Mouse (Mus musculus) midbrain, embryonic 14.5 days (tissue): Measurements from ENCODE around the gene Mllt6. TPM values are rescaled to one million over a fixed set of nuclear protein-coding genes. Genes with fewer than 3 reads are reported as not detected.
"Not testable (repeated sequence)": the region's sequence is repeated elsewhere in the genome, so short reads cannot be mapped to it uniquely, and the experiment has no call there.

ENCODE experiments used
- ATAC-seq: fragments of 200-750 bp; cut with Nextera tagmentation; 2 replicates; pipeline ENCODE4 v1.8.0; 2017; ENCODE audit warnings: moderate number of reproducible peaks, moderate library complexity; ENCODE audit not compliant: low FRiP score, low TSS enrichment
- DNase-seq: peaks from one replicate; pipeline ENCODE4 v3.0.0-alpha.2; 2015
- H3K27ac ChIP-seq: fragments of 300-500 bp; sonication (generic); replicated peaks from 2 replicates; pipeline ENCODE4 v1.5.1; 2014; ENCODE audit warnings: mild to moderate bottlenecking, low read depth, low read length, moderate library complexity
- H3K27me3 ChIP-seq: fragments of 300-500 bp; sonication (generic); 2 replicates; pipeline ENCODE4 v1.6.1; 2014; ENCODE audit warnings: low read length, control low read depth, mixed read lengths; ENCODE audit not compliant: control insufficient read depth, insufficient read depth
- H3K36me3 ChIP-seq: fragments of 300-500 bp; sonication (generic); 2 replicates; pipeline ENCODE4 v1.6.1; 2014; ENCODE audit warnings: low read length, control low read depth; ENCODE audit not compliant: control insufficient read depth, insufficient read depth
- H3K4me1 ChIP-seq: fragments of 300-500 bp; sonication (generic); 2 replicates; pipeline ENCODE4 v1.6.1; 2014; ENCODE audit warnings: mild to moderate bottlenecking, antibody characterized with exemption, low read length, control low read depth; ENCODE audit not compliant: control insufficient read depth, insufficient read depth
- H3K4me2 ChIP-seq: fragments of 300-500 bp; sonication (generic); 2 replicates; pipeline ENCODE4 v1.6.1; 2014; ENCODE audit warnings: mild to moderate bottlenecking, low read length, moderate library complexity
- H3K4me3 ChIP-seq: fragments of 300-500 bp; sonication (generic); replicated peaks from 2 replicates; pipeline ENCODE4 v1.5.1; 2014; ENCODE audit warnings: low read depth, low read length
- H3K9ac ChIP-seq: fragments of 300-500 bp; sonication (generic); replicated peaks from 2 replicates; pipeline ENCODE4 v1.6.1; 2014; ENCODE audit warnings: mild to moderate bottlenecking, low read length, moderate library complexity
- H3K9me3 ChIP-seq: fragments of 300-500 bp; sonication (generic); 2 replicates; pipeline ENCODE4 v1.6.1; 2016; ENCODE audit warnings: low read length, control low read depth, mixed read lengths; ENCODE audit not compliant: control insufficient read depth
- WGBS: fragments of 180-500 bp; shearing (Covaris S2); extraction: QIAGEN DNeasy Blood & Tissue Kit; methylation state at CpG from one replicate; pipeline ENCODE4 v1.1.7; 2014; 5-methylcytosine and 5-hydroxymethylcytosine counted together
- polyA plus RNA-seq: library from polyadenylated mRNA; unstranded; fragments of >200 nt; fragmentation: Nextera tagmentation; extraction: Ambion mirVana; gene quantifications from 2 replicates; pipeline ENCODE4 v1.2.1, GENCODE M21; 2014

The Mllt6 gene
- polyA plus RNA-seq, 1 experiment from 2014 or later = 6.2 TPM

DNA sequence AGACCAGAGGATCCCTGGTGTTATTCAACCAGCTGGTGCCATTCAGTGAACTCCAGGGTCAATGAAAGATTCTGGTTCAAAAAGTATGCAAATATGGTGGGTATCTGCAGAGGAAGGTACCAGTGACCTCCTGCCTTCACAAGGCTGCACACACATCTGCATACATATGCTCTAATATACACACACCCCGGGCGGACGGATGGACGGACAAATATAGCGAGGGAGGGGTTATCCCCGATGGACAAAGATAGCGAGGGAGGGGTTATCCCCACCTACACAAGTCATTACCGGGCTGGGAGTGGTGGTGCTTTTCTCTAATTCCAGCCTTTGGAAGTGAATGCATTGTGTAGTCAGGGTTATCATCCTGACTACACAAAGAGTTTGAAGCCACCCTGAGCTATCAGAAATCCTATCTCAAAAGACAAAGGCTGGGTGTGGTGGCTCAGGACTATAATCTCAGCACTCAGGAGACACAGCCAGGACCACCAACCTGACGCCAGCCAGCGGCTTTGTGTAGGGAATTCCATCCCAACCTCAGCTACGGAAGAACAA is 27.7 kb upstream of the Mllt6 start:
- Histone ChIP-seq H3K27ac (no peak overlapping the region), H3K27me3 (peaks cover 12% of the 10 kb centered on the region), H3K36me3 (no peaks in the 10 kb centered on the region), H3K4me3 (no peak overlapping the region), H3K4me2 (no peak overlapping the region), H3K4me1 (no peaks in the 10 kb centered on the region), H3K9me3 (no peaks in the 10 kb centered on the region), H3K9ac (no peak overlapping the region)
- DNase-seq (no peak), ATAC-seq (no peak)
- WGBS = 73% methylated on average over 11 of the region's 11 CpGs

DNA sequence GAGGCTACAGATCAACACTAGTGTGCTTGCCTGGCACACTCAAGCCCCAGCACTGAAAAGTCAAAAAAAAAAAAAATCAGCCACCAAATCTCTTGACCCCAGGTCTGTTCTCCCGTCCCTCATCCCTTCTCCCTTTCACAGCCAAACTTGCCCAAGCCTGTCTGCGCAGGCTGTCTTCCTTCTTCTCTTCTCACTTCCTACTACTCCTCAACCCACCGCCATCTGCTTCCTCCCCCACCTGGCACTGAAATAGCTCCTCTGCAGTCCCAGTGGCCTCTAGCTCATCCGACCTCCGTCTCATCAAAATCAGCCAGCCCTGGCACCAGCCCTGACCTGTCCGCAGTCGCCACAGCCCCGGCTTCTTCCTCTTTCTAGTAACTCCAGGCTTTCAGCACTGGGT is 21.5 kb upstream of the Mllt6 start:
- Histone ChIP-seq H3K9ac (no peak overlapping the region), H3K4me3 (no peak overlapping the region), H3K4me2 (no peak overlapping the region), H3K27ac (no peak overlapping the region), H3K27me3 (no peaks in the 10 kb centered on the region), H3K4me1 (no peaks in the 10 kb centered on the region), H3K9me3 (no peaks in the 10 kb centered on the region), H3K36me3 (no peaks in the 10 kb centered on the region)
- DNase-seq (no peak), ATAC-seq (no peak)
- WGBS = 62% methylated on average over 8 of the region's 8 CpGs

DNA sequence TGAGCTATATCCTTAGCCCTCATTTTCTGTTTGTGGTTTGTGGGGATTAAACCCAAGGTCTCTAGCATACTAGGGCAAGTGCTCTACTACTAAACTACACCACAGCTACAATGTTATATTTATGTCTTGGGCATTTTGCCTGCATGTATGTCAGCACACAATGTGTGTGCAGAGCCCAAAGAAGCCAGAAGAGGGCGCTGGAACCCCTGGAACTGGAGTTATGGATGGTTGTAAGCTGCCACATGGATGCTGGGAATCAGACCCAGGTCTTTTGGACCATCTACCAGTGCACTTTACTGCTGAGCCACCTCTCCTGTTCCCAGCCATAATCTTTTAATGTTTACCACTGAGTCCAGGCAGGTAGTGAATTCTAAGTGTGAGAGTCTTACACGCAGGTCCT is 20.5 kb upstream of the Mllt6 start:
- no peak overlapping the region for H3K4me2 ChIP-seq
- no peaks in the 10 kb centered on the region for H3K36me3 ChIP-seq
- no peak overlapping the region for H3K9ac ChIP-seq
- no peak overlapping the region for H3K4me3 ChIP-seq
- H3K27me3 ChIP-seq = no peaks in the 10 kb centered on the region
- H3K9me3 ChIP-seq = no peaks in the 10 kb centered on the region
- no peak for DNase-seq
- WGBS = 48% methylated on average over 2 of the region's 2 CpGs
- no peak overlapping the region for H3K27ac ChIP-seq
- no peak for ATAC-seq
- H3K4me1 ChIP-seq = no peaks in the 10 kb centered on the region

DNA sequence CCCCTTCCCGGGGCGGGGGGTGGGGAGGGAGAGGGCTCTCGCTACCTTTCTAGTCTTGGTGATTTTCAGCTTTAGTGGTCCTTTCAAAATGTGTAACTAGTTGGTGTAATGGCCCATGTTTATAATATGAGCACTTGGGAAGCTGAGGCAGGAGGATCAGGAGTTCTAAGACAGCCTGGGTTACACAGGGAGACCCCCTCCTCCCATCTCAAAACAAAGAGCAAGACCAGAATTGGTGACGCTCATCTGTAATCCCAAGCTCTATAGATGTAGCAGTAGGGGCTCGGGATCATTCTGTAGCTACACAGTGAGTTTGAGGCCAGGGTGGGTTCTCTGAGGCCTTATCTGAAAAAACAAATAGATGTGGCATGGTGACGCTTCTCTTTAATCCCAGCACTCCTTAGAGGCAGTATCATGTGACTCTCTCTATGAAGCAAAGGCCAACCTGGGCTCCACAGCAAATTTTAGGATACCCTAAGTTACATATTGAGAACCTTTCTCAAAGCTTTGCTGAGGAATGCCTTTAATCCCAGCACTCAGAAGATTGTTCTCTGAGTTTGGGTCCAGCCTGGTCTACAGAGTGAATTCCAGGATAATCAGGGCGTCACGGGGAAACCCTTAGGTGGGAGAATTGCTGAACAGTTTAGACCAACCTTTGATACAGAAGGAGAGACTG is 19.7 kb upstream of the Mllt6 start:
- DNase-seq = no peak

DNA sequence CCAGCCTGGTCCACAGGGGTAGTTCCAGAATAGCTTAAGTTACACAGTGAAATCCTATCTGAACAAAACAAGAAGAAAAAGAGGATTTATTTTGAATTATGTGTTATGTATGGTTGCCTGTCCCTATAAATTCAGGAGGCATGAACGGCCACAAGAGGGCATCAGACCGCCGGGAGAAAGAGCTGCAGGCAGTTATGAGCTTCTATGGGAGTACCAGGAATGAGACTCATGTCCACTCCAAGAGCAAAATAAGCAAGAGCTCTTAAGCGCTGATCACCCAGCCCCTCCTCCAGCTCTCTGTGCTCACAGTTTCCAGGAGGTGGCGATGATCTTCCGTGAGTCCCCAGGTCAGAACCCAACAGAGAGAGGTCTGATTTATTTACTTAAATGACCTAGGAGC is 18.4 kb upstream of the Mllt6 start:
- Histone ChIP-seq H3K9ac (no peak overlapping the region), H3K9me3 (no peaks in the 10 kb centered on the region), H3K4me1 (no peaks in the 10 kb centered on the region), H3K4me2 (no peak overlapping the region), H3K4me3 (no peak overlapping the region), H3K36me3 (no peaks in the 10 kb centered on the region), H3K27ac (no peak overlapping the region), H3K27me3 (no peaks in the 10 kb centered on the region)
- peak; percentile 73 for DNase-seq
- no peak for ATAC-seq
- 4% methylated on average over 6 of the region's 6 CpGs for WGBS

More for the DNA sequence above, 19.7 kb upstream of the Mllt6 start:
- H3K4me3 ChIP-seq = no peak overlapping the region
- no peak overlapping the region for H3K9ac ChIP-seq
- no peaks in the 10 kb centered on the region for H3K27me3 ChIP-seq
- no peaks in the 10 kb centered on the region for H3K9me3 ChIP-seq
- no peak overlapping the region for H3K4me2 ChIP-seq
- no peaks in the 10 kb centered on the region for H3K4me1 ChIP-seq
- 80% methylated on average over 8 of the region's 8 CpGs for WGBS
- H3K27ac ChIP-seq = no peak overlapping the region
- no peaks in the 10 kb centered on the region for H3K36me3 ChIP-seq
- ATAC-seq = no peak

DNA sequence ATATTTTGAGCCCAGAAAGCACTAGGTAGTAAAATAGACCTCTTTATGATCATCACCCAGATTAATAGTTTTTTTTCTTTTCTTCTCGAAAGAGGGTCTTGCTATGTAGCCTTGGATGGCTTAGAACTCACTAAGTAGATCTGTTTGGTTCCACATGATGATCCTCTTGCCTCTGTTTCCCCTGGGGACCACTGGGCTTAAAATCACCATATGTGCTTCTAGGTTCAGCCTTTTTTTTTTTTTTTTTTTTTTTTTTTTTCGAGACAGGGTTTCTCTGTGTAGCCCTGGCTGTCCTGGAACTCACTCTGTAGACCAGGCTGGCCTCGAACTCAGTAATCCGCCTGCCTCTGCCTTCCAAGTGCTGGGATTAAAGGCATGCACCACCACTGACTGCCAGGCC is 14.7 kb upstream of the Mllt6 start:
- H3K9me3 ChIP-seq, H3K36me3 ChIP-seq, H3K9ac ChIP-seq, ATAC-seq, H3K27me3 ChIP-seq, DNase-seq, H3K4me3 ChIP-seq, H3K4me1 ChIP-seq, H3K4me2 ChIP-seq, H3K27ac ChIP-seq: not testable (repeated sequence)
- WGBS = 93% methylated on average over 3 of the region's 4 CpGs

DNA sequence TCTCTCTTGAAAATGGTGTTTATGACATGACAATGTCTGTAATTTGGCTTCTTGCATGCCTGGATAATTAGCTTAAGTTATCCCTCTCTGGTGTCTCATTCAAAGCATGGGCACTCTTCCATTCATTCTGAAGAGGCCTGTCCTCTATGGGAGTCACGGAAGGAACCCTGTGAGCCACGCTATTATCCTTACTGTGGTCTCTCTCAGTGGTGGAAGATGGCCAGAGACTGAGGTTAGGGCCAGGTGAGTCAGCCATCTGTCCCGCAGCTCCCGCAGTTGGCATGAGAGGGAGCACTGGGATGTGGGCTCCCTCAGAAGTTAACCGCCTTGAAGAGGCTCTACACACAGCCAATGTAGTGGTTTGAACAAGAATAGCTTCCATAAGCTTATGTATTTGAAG is 12.9 kb upstream of the Mllt6 start:
- Histone ChIP-seq H3K9ac (no peak overlapping the region), H3K27ac (no peak overlapping the region), H3K4me1 (no peaks in the 10 kb centered on the region), H3K9me3 (no peaks in the 10 kb centered on the region), H3K4me2 (no peak overlapping the region), H3K27me3 (no peaks in the 10 kb centered on the region), H3K4me3 (no peak overlapping the region), H3K36me3 (no peaks in the 10 kb centered on the region)
- ATAC-seq = no peak
- 60% methylated on average over 5 of the region's 5 CpGs for WGBS
- no peak for DNase-seq

DNA sequence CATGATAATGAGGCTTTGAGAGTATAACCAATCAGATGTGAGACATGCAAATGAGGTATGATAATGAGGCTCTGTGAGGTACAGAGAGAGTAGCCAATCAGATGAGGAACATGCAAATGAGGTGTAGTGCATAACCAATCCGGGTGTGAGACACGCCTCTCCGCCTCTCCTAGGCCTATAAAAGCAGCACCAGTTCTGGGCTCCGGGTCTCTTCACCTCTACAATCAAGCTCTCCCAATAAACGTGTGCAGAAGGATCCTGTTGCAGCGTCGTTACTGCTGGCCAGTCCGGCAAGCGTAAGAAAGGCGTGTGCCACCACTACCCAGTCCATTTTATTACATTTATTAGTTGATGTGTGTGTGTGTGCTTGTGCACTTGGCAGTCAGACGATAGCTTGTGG is 9.8 kb upstream of the Mllt6 start:
- H3K9me3 ChIP-seq, H3K4me1 ChIP-seq, H3K27me3 ChIP-seq, H3K36me3 ChIP-seq, ATAC-seq, DNase-seq, H3K9ac ChIP-seq, H3K27ac ChIP-seq, H3K4me2 ChIP-seq, H3K4me3 ChIP-seq: not testable (repeated sequence)
- 95% methylated on average over 11 of the region's 11 CpGs for WGBS

DNA sequence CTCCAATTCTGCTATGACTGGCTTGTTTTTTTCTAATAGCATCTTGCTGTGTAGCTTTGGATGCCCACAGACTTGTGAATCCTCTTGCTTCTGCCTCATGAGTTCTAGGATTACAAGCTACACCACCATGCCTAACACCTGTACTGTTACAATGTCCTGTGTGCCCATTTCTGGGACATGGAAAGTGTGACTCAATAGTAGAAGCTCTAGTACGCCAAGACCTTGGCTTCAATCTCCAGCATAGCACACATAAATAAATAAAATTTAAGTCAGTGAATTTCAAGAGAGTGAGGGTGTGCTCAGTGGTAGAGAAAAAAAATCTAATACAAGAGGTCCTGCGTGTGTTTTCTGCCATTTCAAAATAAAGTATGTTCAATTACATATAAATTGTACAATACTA is 9.0 kb upstream of the Mllt6 start:
- DNase-seq (no peak), ATAC-seq (no peak)
- Histone ChIP-seq H3K4me2 (no peak overlapping the region), H3K27ac (no peak overlapping the region), H3K4me3 (no peak overlapping the region), H3K9ac (no peak overlapping the region), H3K9me3 (no peaks in the 10 kb centered on the region), H3K4me1 (no peaks in the 10 kb centered on the region), H3K36me3 (no peaks in the 10 kb centered on the region), H3K27me3 (no peaks in the 10 kb centered on the region)
- 90% methylated on average over 2 of the region's 2 CpGs for WGBS
